Mouse (Mus musculus) activated CD4-positive, CD25-positive, alpha-beta regulatory T cell, adult 4 months (primary cell): Measurements from ENCODE around the gene Xxylt1. TPM values are rescaled to one million over a fixed set of nuclear protein-coding genes. Genes with fewer than 3 reads are reported as not detected.

Experiments
- ATAC-seq: one replicate; pipeline ENCODE4 v1.8.0; 2017
- polyA plus RNA-seq, 2 experiments: library from polyadenylated mRNA; unstranded; fragments of 100-300 nt; shearing (Covaris generic); gene quantifications; one replicate each; pipeline ENCODE4 v1.2.1; 2017

Xxylt1 gene
- polyA plus RNA-seq, 2 experiments from 2014 or later, result 17.0 to 27.9 TPM

GRCm38 (mm10) chr16:31061246-31061880 is 19.9 kb downstream of the Xxylt1 start:
- no peak for ATAC-seq

GRCm38 (mm10) chr16:31060714-31061113 is 20.5 kb downstream of the Xxylt1 start:
- ATAC-seq, result no peak

GRCm38 (mm10) chr16:31060226-31060625 is 21.0 kb downstream of the Xxylt1 start:
- no peak for ATAC-seq

GRCm38 (mm10) chr16:31059730-31060129 is 21.5 kb downstream of the Xxylt1 start:
- ATAC-seq, result no peak

GRCm38 (mm10) chr16:31052812-31053211 is 28.4 kb downstream of the Xxylt1 start:
- ATAC-seq, result no peak

- ATAC-seq, result peak; percentile 32
Observed at GRCm38 (mm10) chr16:31052177-31052726, 29.0 kb downstream of the Xxylt1 start.

GRCm38 (mm10) chr16:31050701-31051100 is 30.5 kb downstream of the Xxylt1 start:
- no peak for ATAC-seq

GRCm38 (mm10) chr16:31048194-31048593 is 33.0 kb downstream of the Xxylt1 start:
- ATAC-seq, result no peak

- no peak for ATAC-seq
Observed at GRCm38 (mm10) chr16:31047186-31047898, 33.9 kb downstream of the Xxylt1 start.

GRCm38 (mm10) chr16:31046217-31046659 is 35.0 kb downstream of the Xxylt1 start:
- ATAC-seq, result no peak

GRCm38 (mm10) chr16:31045211-31045610 is 36.0 kb downstream of the Xxylt1 start:
- ATAC-seq, result no peak

- no peak for ATAC-seq
Observed at GRCm38 (mm10) chr16:31043136-31043535, 38.1 kb downstream of the Xxylt1 start.

- ATAC-seq, result no peak
Observed at GRCm38 (mm10) chr16:31041566-31041965, 39.7 kb downstream of the Xxylt1 start.

GRCm38 (mm10) chr16:31039803-31040459 is 41.3 kb downstream of the Xxylt1 start:
- ATAC-seq, result peak; percentile 60

- no peak for ATAC-seq
Observed at GRCm38 (mm10) chr16:31037431-31037830, 43.8 kb downstream of the Xxylt1 start.

GRCm38 (mm10) chr16:31035651-31036245 is 45.5 kb downstream of the Xxylt1 start:
- ATAC-seq, result peak; percentile 15

- peak; percentile 69 for ATAC-seq
Observed at GRCm38 (mm10) chr16:31035235-31035634, 46.0 kb downstream of the Xxylt1 start.

- ATAC-seq, result no peak
Observed at GRCm38 (mm10) chr16:31034051-31034450, 47.2 kb downstream of the Xxylt1 start.

- no peak for ATAC-seq
Observed at GRCm38 (mm10) chr16:31029739-31030485, 51.3 kb downstream of the Xxylt1 start.

GRCm38 (mm10) chr16:31027675-31028074 is 53.6 kb downstream of the Xxylt1 start:
- ATAC-seq, result no peak

- no peak for ATAC-seq
Observed at GRCm38 (mm10) chr16:31025516-31025915, 55.7 kb downstream of the Xxylt1 start.

GRCm38 (mm10) chr16:31024997-31025396 is 56.2 kb downstream of the Xxylt1 start:
- ATAC-seq, result peak; percentile 23
